Mouse (Mus musculus): ENCODE data around the gene Baz2a. TPM values are rescaled to one million over a fixed set of nuclear protein-coding genes. Genes with fewer than 3 reads are reported as not detected.
A peak's percentile ranks its signal among the peaks of the same experiment; 100 is the strongest.

Baz2a gene
- polyA plus RNA-seq, 1 experiment from 2014 or later = 14.2 TPM

DNA sequence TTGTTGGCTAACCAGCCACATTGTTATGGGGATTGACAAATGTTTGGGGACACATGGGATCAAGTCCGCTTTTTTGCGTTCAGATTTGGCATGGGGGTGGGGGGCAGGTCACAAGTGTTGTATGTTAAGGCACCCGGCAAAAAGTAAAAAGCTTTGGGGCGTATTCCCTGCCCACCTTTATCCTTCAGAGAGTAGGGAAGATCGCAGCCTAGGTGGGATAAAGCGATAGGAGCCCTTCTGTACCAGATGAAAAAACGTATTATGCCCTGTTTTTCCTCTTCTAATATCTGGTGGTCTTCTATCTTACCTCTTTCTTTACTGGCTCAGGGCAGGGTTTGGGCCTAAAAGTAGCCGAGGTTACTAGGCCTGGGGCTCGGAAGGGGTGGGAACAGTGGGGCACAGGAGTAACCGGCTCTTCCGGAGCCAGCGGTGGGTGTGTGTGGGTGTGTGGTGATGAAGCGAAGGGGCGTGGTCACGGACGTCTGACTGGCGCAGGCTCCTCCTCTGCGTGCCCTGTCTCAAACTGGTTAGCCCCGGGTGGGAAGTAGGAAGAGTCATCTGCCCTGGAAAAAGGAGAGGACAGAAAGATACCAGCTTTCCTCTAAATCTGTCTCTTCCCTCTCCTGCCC lies 3.1 kb downstream of the Baz2a start:
- Histone ChIP-seq H3K4me1 (peaks cover 68% of the 10 kb centered on the region), H3K4me2 (peak overlapping the region; percentile 92), H3K36me3 (peaks cover 18% of the 10 kb centered on the region), H3K27ac (peak overlapping the region; percentile 99), H3K9ac (peak overlapping the region; percentile 83; the same call in 1 of the 2 replicates), H3K9me3 (replicated peaks) (no peaks in the 10 kb centered on the region), H3K27me3 (no peaks in the 10 kb centered on the region), H3K4me3 (replicated peaks) (peak overlapping the region; percentile 91)
- WGBS = 13% methylated on average over 19 of the region's 19 CpGs
- ATAC-seq (replicated peaks; ENCODE audit: low FRiP score) = peak; percentile 72

DNA sequence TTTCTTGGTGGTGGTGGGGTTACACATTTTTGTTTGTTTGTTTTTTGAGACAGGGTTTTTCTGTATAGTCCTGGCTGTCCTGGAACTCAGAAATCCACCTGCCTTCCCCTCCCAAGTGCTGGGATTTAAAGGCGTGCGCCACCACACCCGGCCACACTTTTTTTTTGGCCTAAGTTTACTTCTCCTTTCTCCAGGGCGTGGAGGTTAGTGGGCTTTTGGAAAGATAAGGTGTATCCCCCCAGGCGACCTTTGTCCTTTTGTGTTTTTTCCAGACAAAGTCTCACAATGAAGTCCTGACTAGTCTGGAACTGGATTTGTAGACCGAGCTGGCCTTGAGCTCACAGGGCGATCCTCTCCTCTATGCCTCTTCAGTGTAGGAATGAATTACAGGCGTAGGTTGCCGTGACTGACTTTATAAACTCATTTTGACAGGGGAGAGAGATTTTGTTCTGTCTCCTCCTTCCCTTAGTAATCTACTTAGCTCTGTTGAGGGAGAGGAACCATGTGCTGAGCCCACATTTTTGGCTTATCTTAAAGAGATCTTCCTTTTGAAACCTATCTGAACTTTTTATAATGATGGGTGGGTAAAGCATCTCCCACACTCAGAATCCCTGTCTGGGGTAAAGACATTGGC lies 3.7 kb downstream of the Baz2a start:
- WGBS = 42% methylated on average over 9 of the region's 9 CpGs
- peaks cover 12% of the 10 kb centered on the region for H3K36me3 ChIP-seq
- peak overlapping the region; percentile 99 for H3K27ac ChIP-seq
- no peak for ATAC-seq (replicated peaks; ENCODE audit: low FRiP score)
- peak overlapping the region; percentile 92 for H3K4me2 ChIP-seq
- H3K4me1 ChIP-seq = peaks cover 68% of the 10 kb centered on the region
- H3K4me3 ChIP-seq (replicated peaks) = peak overlapping the region; percentile 91
- H3K27me3 ChIP-seq = no peaks in the 10 kb centered on the region
- no peak overlapping the region for H3K9ac ChIP-seq
- no peaks in the 10 kb centered on the region for H3K9me3 ChIP-seq (replicated peaks)

DNA sequence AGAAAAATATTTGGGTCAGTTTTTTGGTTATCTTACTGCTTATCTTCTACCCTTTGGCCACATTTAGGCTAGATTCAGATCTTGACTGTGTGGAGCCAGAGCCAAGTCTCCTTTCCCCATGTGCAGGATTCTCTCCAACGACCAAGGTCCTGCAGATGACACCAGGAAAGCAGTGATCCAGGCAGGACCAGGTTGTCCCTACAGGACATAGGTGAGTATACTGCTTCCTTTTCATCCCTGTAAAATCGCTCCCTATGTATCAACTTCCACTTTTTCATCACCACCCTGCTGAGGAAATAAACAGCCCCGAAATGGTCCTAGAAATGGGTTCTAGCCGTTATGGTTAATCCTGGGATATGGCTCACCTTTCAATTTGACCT lies 4.9 kb downstream of the Baz2a start:
- Histone ChIP-seq H3K4me1 (peaks cover 60% of the 10 kb centered on the region), H3K27ac (peak overlapping the region; percentile 45; the same call in 1 of the 2 replicates), H3K4me3 (replicated peaks) (peak overlapping the region; percentile 78), H3K27me3 (no peaks in the 10 kb centered on the region), H3K4me2 (peak overlapping the region; percentile 17; the same call in 1 of the 2 replicates), H3K9me3 (replicated peaks) (no peaks in the 10 kb centered on the region), H3K9ac (no peak overlapping the region), H3K36me3 (0 out of 2 replicates have a peak, but pooled peaks cover 4% of the 10 kb centered on the region)
- no peak for ATAC-seq (replicated peaks; ENCODE audit: low FRiP score)
- 19% methylated on average over 4 of the region's 4 CpGs for WGBS

GRCm38 (mm10) chr10:128096693-128097586 lies 5.6 kb downstream of the Baz2a start:
- H3K27me3 ChIP-seq = no peaks in the 10 kb centered on the region
- 0 out of 2 replicates have a peak, but pooled peaks cover 4% of the 10 kb centered on the region for H3K36me3 ChIP-seq
- H3K9me3 ChIP-seq (replicated peaks) = no peaks in the 10 kb centered on the region
- peak; percentile 65 for ATAC-seq (replicated peaks; ENCODE audit: low FRiP score)
- peak overlapping the region; percentile 95 for H3K9ac ChIP-seq
- H3K27ac ChIP-seq = peak overlapping the region; percentile 81
- WGBS = under 1% methylated on average over 84 of the region's 86 CpGs
- peak overlapping the region; percentile 78 for H3K4me3 ChIP-seq (replicated peaks)
- H3K4me1 ChIP-seq = peaks cover 54% of the 10 kb centered on the region
- H3K4me2 ChIP-seq = peak overlapping the region; percentile 79

DNA sequence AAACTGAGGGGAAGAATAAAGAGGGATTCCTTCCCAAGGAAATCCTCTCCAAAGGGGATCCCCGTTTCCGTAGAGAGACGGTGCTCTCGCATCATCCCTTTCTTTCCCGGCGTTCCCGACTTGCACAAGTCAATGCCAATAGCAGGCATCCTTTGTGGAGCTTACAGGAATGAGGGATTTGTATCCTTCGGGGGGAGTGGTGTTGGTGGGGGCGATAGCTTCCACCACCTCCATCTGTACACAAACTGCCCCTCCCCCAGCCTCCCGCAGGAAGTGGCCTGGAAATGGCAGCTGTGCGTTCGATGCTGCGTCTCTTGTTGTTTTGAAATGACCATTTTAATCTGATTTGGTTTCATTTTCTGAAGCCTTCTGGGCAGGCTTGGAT lies 6.2 kb downstream of the Baz2a start:
- 0 out of 2 replicates have a peak, but pooled peaks cover 4% of the 10 kb centered on the region for H3K36me3 ChIP-seq
- peak overlapping the region; percentile 78 for H3K4me3 ChIP-seq (replicated peaks)
- under 1% methylated on average over 13 of the region's 13 CpGs for whole genome bisulfite sequencing
- H3K4me1 ChIP-seq = peaks cover 50% of the 10 kb centered on the region
- no peaks in the 10 kb centered on the region for H3K9me3 ChIP-seq (replicated peaks)
- H3K27me3 ChIP-seq = no peaks in the 10 kb centered on the region
- H3K9ac ChIP-seq = peak overlapping the region; percentile 95
- peak overlapping the region; percentile 81 for H3K27ac ChIP-seq
- H3K4me2 ChIP-seq = peak overlapping the region; percentile 79
- ATAC-seq (replicated peaks; ENCODE audit: low FRiP score) = no peak

GRCm38 (mm10) chr10:128110103-128110761 lies 18.9 kb downstream of the Baz2a start:
- Histone ChIP-seq H3K4me1 (peaks cover 8% of the 10 kb centered on the region), H3K4me3 (replicated peaks) (no peak overlapping the region), H3K27me3 (no peaks in the 10 kb centered on the region), H3K27ac (0 out of 2 replicates have a peak overlapping the region, but pooled peaks have one; percentile 30), H3K4me2 (no peak overlapping the region), H3K9ac (no peak overlapping the region), H3K36me3 (peaks cover 65% of the 10 kb centered on the region), H3K9me3 (replicated peaks) (no peaks in the 10 kb centered on the region)
- no peak for ATAC-seq (replicated peaks; ENCODE audit: low FRiP score)
- WGBS = 79% methylated on average over 4 of the region's 4 CpGs

DNA sequence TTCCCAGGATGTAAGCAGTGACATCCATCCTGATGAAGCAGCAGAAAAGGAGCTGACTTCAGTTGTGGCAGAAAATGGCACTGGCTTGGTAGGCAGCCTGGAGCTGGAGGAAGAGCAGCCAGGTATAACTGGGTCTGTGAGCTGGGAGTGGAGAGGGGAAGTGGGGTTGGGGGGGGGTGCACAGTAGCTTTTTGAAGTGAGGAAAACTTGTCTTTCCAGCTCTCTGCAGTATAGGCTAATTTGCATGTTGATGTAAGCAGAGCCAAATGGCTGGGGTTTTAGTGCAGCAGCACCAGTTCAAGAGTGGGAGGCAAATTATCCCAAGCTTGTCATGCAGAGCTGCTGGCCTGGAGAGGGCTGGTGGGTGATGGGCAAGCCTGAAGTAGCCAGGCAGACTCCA lies 19.9 kb downstream of the Baz2a start:
- peak; percentile 76 for ATAC-seq (replicated peaks; ENCODE audit: low FRiP score)
- peaks cover 75% of the 10 kb centered on the region for H3K36me3 ChIP-seq
- H3K4me2 ChIP-seq = no peak overlapping the region
- no peaks in the 10 kb centered on the region for H3K9me3 ChIP-seq (replicated peaks)
- H3K4me3 ChIP-seq (replicated peaks) = no peak overlapping the region
- peak overlapping the region; percentile 69; the same call in 1 of the 2 replicates for H3K27ac ChIP-seq
- H3K27me3 ChIP-seq = no peaks in the 10 kb centered on the region
- peaks cover 8% of the 10 kb centered on the region for H3K4me1 ChIP-seq
- H3K9ac ChIP-seq = no peak overlapping the region

DNA sequence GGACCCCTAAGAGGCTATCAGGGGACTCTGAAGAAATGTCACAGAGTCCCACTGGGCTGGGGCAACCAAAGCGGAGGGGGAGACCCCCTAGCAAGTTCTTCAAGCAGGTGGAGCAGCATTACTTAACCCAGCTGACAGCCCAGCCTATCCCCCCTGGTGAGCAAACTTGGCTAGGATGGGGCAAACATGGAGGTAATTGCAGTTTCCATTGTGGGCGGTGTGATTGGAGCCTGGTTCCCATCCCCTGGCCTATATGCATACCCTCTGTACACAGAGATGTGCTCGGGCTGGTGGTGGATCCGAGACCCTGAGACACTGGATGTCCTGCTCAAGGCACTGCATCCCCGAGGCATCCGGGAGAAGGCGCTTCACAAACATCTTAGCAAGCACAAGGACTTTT lies 32.5 kb downstream of the Baz2a start:
- Histone ChIP-seq H3K27me3 (no peaks in the 10 kb centered on the region), H3K9ac (no peak overlapping the region), H3K36me3 (peaks cover 98% of the 10 kb centered on the region)

DNA sequence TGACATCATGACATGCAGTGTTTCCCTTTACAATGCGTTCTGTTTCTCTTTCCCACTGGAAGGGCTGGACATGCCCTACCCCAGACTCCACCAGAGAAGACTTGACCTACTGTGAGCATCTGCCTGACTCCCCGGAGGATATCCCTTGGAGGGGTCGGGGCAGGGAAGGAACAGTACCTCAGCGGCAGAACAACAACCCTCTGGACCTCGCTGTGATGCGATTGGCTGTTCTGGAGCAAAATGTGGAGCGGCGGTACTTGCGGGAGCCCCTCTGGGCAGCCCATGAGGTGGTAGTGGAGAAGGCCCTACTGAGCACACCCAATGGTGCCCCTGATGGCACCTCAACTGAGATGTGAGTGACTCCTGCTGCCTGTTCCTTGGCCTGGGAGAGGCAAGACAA lies 33.5 kb downstream of the Baz2a start:
- Histone ChIP-seq H3K27me3 (no peaks in the 10 kb centered on the region), H3K9me3 (replicated peaks) (no peaks in the 10 kb centered on the region), H3K9ac (no peak overlapping the region), H3K4me3 (replicated peaks) (no peak overlapping the region), H3K4me1 (no peaks in the 10 kb centered on the region), H3K4me2 (no peak overlapping the region), H3K36me3 (peaks cover 96% of the 10 kb centered on the region), H3K27ac (no peak overlapping the region)
- WGBS = 89% methylated on average over 9 of the region's 9 CpGs
- no peak for ATAC-seq (replicated peaks; ENCODE audit: low FRiP score)

More for the DNA sequence above, 32.5 kb downstream of the Baz2a start:
- 95% methylated on average over 7 of the region's 7 CpGs for WGBS
- Histone ChIP-seq H3K4me1 (no peaks in the 10 kb centered on the region), H3K9me3 (replicated peaks) (no peaks in the 10 kb centered on the region), H3K4me3 (replicated peaks) (no peak overlapping the region), H3K4me2 (no peak overlapping the region), H3K27ac (no peak overlapping the region)
- ATAC-seq (replicated peaks; ENCODE audit: low FRiP score) = no peak

DNA sequence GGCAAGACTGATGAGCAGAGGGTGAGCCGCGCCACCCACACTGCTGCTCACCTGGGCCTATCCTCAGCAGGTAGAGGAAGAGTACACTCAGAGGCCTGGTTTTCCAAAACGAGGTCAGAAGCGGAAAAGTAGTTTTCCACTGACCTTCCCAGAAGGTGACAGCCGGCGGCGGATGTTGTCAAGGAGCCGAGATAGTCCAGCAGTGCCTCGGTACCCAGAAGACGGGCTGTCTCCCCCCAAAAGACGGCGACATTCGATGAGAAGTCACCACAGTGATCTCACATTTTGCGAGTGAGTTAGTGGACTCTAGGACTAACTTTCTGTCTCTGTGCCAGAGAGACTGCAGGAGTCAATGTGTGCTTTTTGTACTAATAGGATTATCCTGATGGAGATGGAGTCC lies 34.6 kb downstream of the Baz2a start:
- peaks cover 95% of the 10 kb centered on the region for H3K36me3 ChIP-seq
- no peak overlapping the region for H3K4me3 ChIP-seq (replicated peaks)
- no peaks in the 10 kb centered on the region for H3K4me1 ChIP-seq
- no peaks in the 10 kb centered on the region for H3K27me3 ChIP-seq
- 94% methylated on average over 14 of the region's 14 CpGs for WGBS
- H3K9me3 ChIP-seq (replicated peaks) = no peaks in the 10 kb centered on the region
- no peak overlapping the region for H3K27ac ChIP-seq
- H3K4me2 ChIP-seq = no peak overlapping the region
- no peak overlapping the region for H3K9ac ChIP-seq
- no peak for ATAC-seq (replicated peaks; ENCODE audit: low FRiP score)

GRCm38 (mm10) chr10:128127497-128127896 lies 36.1 kb downstream of the Baz2a start:
- no peak overlapping the region for H3K27ac ChIP-seq
- no peak overlapping the region for H3K4me2 ChIP-seq
- H3K4me1 ChIP-seq = no peaks in the 10 kb centered on the region
- H3K4me3 ChIP-seq (replicated peaks) = no peak overlapping the region
- peaks cover 94% of the 10 kb centered on the region for H3K36me3 ChIP-seq
- 77% methylated on average over 5 of the region's 5 CpGs for WGBS
- no peaks in the 10 kb centered on the region for H3K27me3 ChIP-seq
- ATAC-seq (replicated peaks; ENCODE audit: low FRiP score) = no peak
- H3K9ac ChIP-seq = no peak overlapping the region
- H3K9me3 ChIP-seq (replicated peaks) = no peaks in the 10 kb centered on the region
